Mouse (Mus musculus) kidney, embryonic 14.5 days (tissue): ENCODE data around the gene Mctp1. TPM values are rescaled to one million over a fixed set of nuclear protein-coding genes. Genes with fewer than 3 reads are reported as not detected.

Experiments
- ATAC-seq: fragments of 200-750 bp; cut with Nextera tagmentation; 2 replicates; pipeline ENCODE4 v1.8.0; 2017; ENCODE audit warnings: moderate number of reproducible peaks, mild to moderate bottlenecking, moderate TSS enrichment, moderate library complexity; ENCODE audit not compliant: low FRiP score, low TSS enrichment
- H3K27ac ChIP-seq: fragments of 300-500 bp; sonication (generic); 2 replicates; pipeline ENCODE4 v1.5.1; 2014; ENCODE audit warnings: low read depth, mild to moderate bottlenecking, low read length, moderate library complexity, mixed read lengths
- H3K27me3 ChIP-seq: fragments of 300-500 bp; sonication (generic); 2 replicates; pipeline ENCODE4 v1.6.1; 2014; ENCODE audit warnings: mild to moderate bottlenecking, low read length; ENCODE audit not compliant: control insufficient read depth, insufficient read depth
- H3K36me3 ChIP-seq: fragments of 300-500 bp; sonication (generic); 2 replicates; pipeline ENCODE4 v1.6.1; 2014; ENCODE audit warnings: low read length, mixed read lengths; ENCODE audit not compliant: control insufficient read depth, insufficient read depth
- H3K4me1 ChIP-seq: fragments of 300-500 bp; sonication (generic); 2 replicates; pipeline ENCODE4 v1.6.1; 2014; ENCODE audit warnings: low read length, mixed read lengths; ENCODE audit not compliant: control insufficient read depth, insufficient read depth
- H3K4me2 ChIP-seq: fragments of 300-500 bp; sonication (generic); replicated peaks from 2 replicates; pipeline ENCODE4 v1.6.1; 2014; ENCODE audit warnings: low read depth, mild to moderate bottlenecking, low read length
- H3K4me3 ChIP-seq: fragments of 300-500 bp; sonication (generic); 2 replicates; pipeline ENCODE4 v1.5.1; 2014; ENCODE audit warnings: mild to moderate bottlenecking, low read length
- H3K9ac ChIP-seq: fragments of 300-500 bp; sonication (generic); 2 replicates; pipeline ENCODE4 v1.6.1; 2014; ENCODE audit warnings: low read depth, mild to moderate bottlenecking, low read length, moderate library complexity
- H3K9me3 ChIP-seq: fragments of 300-500 bp; sonication (generic); 2 replicates; pipeline ENCODE4 v1.6.1; 2016; ENCODE audit warnings: low read length; ENCODE audit not compliant: control insufficient read depth
- WGBS: fragments of 180-500 bp; shearing (Covaris S2); extraction: QIAGEN DNeasy Blood & Tissue Kit; methylation state at CpG from one replicate; pipeline ENCODE4 v1.1.7; 2014; 5-methylcytosine and 5-hydroxymethylcytosine counted together
- polyA plus RNA-seq: library from polyadenylated mRNA; unstranded; fragments of >200 nt; fragmentation: Nextera tagmentation; extraction: Ambion mirVana; gene quantifications from 2 replicates; pipeline ENCODE4 v1.2.1, GENCODE M21; 2014

Gene Mctp1
- polyA plus RNA-seq, 1 experiment from 2014 or later: 0.72 TPM

GRCm38 (mm10) chr13:76410665-76411064 is 26.3 kb downstream of the Mctp1 start:
- no peaks in the 10 kb centered on the region for H3K27me3 ChIP-seq
- no peak overlapping the region for H3K27ac ChIP-seq
- no peak overlapping the region for H3K9ac ChIP-seq
- no peaks in the 10 kb centered on the region for H3K4me1 ChIP-seq
- 79% methylated on average over 1 of the region's 1 CpGs for WGBS
- H3K4me2 ChIP-seq: no peak overlapping the region
- no peak for ATAC-seq
- H3K9me3 ChIP-seq: no peaks in the 10 kb centered on the region
- no peaks in the 10 kb centered on the region for H3K36me3 ChIP-seq
- no peak overlapping the region for H3K4me3 ChIP-seq

GRCm38 (mm10) chr13:76415346-76415745 is 31.0 kb downstream of the Mctp1 start:
- ATAC-seq: no peak
- Histone ChIP-seq H3K36me3 (no peaks in the 10 kb centered on the region), H3K9ac (no peak overlapping the region), H3K4me3 (no peak overlapping the region), H3K9me3 (no peaks in the 10 kb centered on the region), H3K4me1 (no peaks in the 10 kb centered on the region), H3K27ac (no peak overlapping the region), H3K4me2 (no peak overlapping the region), H3K27me3 (no peaks in the 10 kb centered on the region)

DNA sequence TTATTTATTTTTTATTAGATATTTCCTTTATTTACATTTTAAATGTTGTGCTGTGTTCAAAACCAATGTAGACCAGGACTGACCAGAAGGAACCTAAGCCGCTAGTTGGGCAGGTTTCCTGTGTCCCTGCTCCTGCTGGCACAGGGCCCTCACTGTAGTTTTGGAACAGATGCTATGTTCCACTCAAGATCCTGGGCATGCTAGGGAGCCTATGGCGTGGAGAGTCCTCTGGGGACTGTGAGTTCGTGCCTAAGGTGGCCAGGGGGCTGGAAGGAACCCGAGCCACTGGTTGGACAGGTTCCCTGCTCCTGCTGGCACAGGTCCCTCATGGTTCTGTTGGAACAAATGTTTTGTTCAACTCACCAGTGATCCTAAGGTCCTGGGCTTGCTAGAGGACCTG is 35.8 kb downstream of the Mctp1 start:
- no peaks in the 10 kb centered on the region for H3K36me3 ChIP-seq
- H3K27ac ChIP-seq: no peak overlapping the region
- WGBS: 80% methylated on average over 4 of the region's 4 CpGs

GRCm38 (mm10) chr13:76421075-76421474 is 36.7 kb downstream of the Mctp1 start:
- ATAC-seq: no peak

More for the DNA sequence above, 35.8 kb downstream of the Mctp1 start:
- no peak overlapping the region for H3K4me2 ChIP-seq
- no peak for ATAC-seq
- no peaks in the 10 kb centered on the region for H3K4me1 ChIP-seq
- H3K9me3 ChIP-seq: no peaks in the 10 kb centered on the region
- no peak overlapping the region for H3K4me3 ChIP-seq
- H3K9ac ChIP-seq: no peak overlapping the region
- H3K27me3 ChIP-seq: no peaks in the 10 kb centered on the region

DNA sequence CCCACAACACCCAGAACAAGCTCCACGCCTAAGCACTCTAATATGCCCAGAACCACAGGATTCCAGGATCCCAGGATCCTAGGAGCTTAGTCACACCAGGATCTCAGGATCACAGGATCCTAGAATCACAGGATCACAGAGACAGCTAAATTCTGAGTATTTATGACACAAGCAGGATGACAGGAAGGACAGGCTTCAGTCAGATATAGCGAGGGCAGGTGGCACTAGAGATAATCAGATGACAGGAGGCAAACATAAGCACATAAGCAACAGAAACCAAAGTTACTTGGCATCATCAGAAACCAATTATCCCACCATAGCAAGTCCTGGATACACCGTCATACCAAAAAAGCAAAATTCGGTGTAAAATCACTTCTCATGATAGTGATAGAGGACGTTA is 37.8 kb downstream of the Mctp1 start:
- Histone ChIP-seq H3K36me3 (no peaks in the 10 kb centered on the region), H3K9me3 (no peaks in the 10 kb centered on the region), H3K27me3 (no peaks in the 10 kb centered on the region), H3K4me3 (no peak overlapping the region), H3K4me1 (no peaks in the 10 kb centered on the region), H3K27ac (no peak overlapping the region), H3K4me2 (no peak overlapping the region), H3K9ac (no peak overlapping the region)
- 88% methylated on average over 5 of the region's 5 CpGs for WGBS
- ATAC-seq: no peak

More at GRCm38 (mm10) chr13:76421075-76421474, 36.7 kb downstream of the Mctp1 start:
- Histone ChIP-seq H3K9me3 (no peaks in the 10 kb centered on the region), H3K4me3 (no peak overlapping the region), H3K36me3 (no peaks in the 10 kb centered on the region), H3K4me2 (no peak overlapping the region), H3K4me1 (no peaks in the 10 kb centered on the region), H3K27me3 (no peaks in the 10 kb centered on the region), H3K9ac (no peak overlapping the region), H3K27ac (no peak overlapping the region)
- WGBS: 93% methylated on average over 1 of the region's 1 CpGs

GRCm38 (mm10) chr13:76429456-76429855 is 45.1 kb downstream of the Mctp1 start:
- Histone ChIP-seq H3K9me3 (no peaks in the 10 kb centered on the region), H3K27ac (no peak overlapping the region), H3K27me3 (no peaks in the 10 kb centered on the region), H3K4me1 (no peaks in the 10 kb centered on the region), H3K9ac (no peak overlapping the region), H3K4me3 (no peak overlapping the region), H3K4me2 (no peak overlapping the region), H3K36me3 (no peaks in the 10 kb centered on the region)
- 91% methylated on average over 6 of the region's 6 CpGs for WGBS
- ATAC-seq: no peak

GRCm38 (mm10) chr13:76429927-76430326 is 45.6 kb downstream of the Mctp1 start:
- H3K4me3 ChIP-seq: no peak overlapping the region
- H3K36me3 ChIP-seq: no peaks in the 10 kb centered on the region
- no peaks in the 10 kb centered on the region for H3K9me3 ChIP-seq
- WGBS: 80% methylated on average over 2 of the region's 2 CpGs
- no peak overlapping the region for H3K9ac ChIP-seq
- no peaks in the 10 kb centered on the region for H3K4me1 ChIP-seq
- no peaks in the 10 kb centered on the region for H3K27me3 ChIP-seq
- H3K27ac ChIP-seq: no peak overlapping the region
- ATAC-seq: no peak
- no peak overlapping the region for H3K4me2 ChIP-seq

GRCm38 (mm10) chr13:76431946-76432345 is 47.6 kb downstream of the Mctp1 start:
- no peak for ATAC-seq
- H3K4me1 ChIP-seq: no peaks in the 10 kb centered on the region
- no peaks in the 10 kb centered on the region for H3K36me3 ChIP-seq
- H3K9me3 ChIP-seq: no peaks in the 10 kb centered on the region
- no peak overlapping the region for H3K4me3 ChIP-seq
- 84% methylated on average over 2 of the region's 2 CpGs for WGBS
- no peak overlapping the region for H3K9ac ChIP-seq
- H3K4me2 ChIP-seq: no peak overlapping the region
- no peaks in the 10 kb centered on the region for H3K27me3 ChIP-seq
- no peak overlapping the region for H3K27ac ChIP-seq

GRCm38 (mm10) chr13:76433438-76433837 is 49.1 kb downstream of the Mctp1 start:
- H3K36me3 ChIP-seq: no peaks in the 10 kb centered on the region
- H3K9ac ChIP-seq: no peak overlapping the region
- ATAC-seq: no peak

DNA sequence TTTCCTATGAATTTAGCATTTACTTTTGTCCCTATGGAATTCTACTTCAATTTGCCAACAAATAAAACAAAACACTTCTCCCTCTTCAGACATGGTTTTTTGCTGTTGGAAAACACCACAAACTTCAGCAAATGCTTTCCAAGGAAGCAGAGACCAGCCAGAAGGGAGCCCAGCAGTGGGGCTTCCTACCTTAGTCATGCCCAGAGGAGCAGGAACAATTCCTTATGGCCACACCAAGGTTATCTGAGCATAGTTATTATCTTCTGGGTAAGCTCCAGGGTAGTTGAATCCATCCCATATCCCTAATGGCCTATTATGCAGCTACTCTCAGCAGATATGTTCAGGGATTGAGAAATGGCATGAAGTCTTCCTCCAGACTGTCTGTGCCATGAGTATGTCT is 52.1 kb downstream of the Mctp1 start:
- Histone ChIP-seq H3K27me3 (no peaks in the 10 kb centered on the region), H3K9me3 (no peaks in the 10 kb centered on the region), H3K36me3 (no peaks in the 10 kb centered on the region), H3K4me1 (no peaks in the 10 kb centered on the region), H3K4me2 (no peak overlapping the region), H3K9ac (no peak overlapping the region), H3K27ac (no peak overlapping the region), H3K4me3 (no peak overlapping the region)
- no peak for ATAC-seq

More at GRCm38 (mm10) chr13:76433438-76433837, 49.1 kb downstream of the Mctp1 start:
- no peak overlapping the region for H3K4me2 ChIP-seq
- H3K4me3 ChIP-seq: no peak overlapping the region
- H3K27ac ChIP-seq: no peak overlapping the region
- no peaks in the 10 kb centered on the region for H3K4me1 ChIP-seq
- WGBS: 86% methylated on average over 4 of the region's 4 CpGs
- H3K9me3 ChIP-seq: no peaks in the 10 kb centered on the region
- H3K27me3 ChIP-seq: no peaks in the 10 kb centered on the region
